Mouse (Mus musculus) midbrain, embryonic 13.5 days (tissue): ENCODE measurements around the gene Rpl13. TPM values are rescaled to one million over a fixed set of nuclear protein-coding genes. Genes with fewer than 3 reads are reported as not detected.

Source experiments
- ATAC-seq: fragments of 200-750 bp; cut with Nextera tagmentation; 2 replicates; pipeline ENCODE4 v1.8.0; 2017; ENCODE audit warnings: mild to moderate bottlenecking, moderate TSS enrichment, moderate library complexity
- H3K27ac ChIP-seq: fragments of 300-500 bp; sonication (generic); 2 replicates; pipeline ENCODE4 v1.5.1; 2015; ENCODE audit warnings: inconsistent platforms, mild to moderate bottlenecking, moderate library complexity
- H3K27me3 ChIP-seq: fragments of 300-500 bp; sonication (generic); 2 replicates; pipeline ENCODE4 v1.6.1; 2015; ENCODE audit warnings: mild to moderate bottlenecking, inconsistent platforms
- H3K36me3 ChIP-seq: fragments of 300-500 bp; sonication (generic); 2 replicates; pipeline ENCODE4 v1.6.1; 2015; ENCODE audit warnings: mild to moderate bottlenecking, inconsistent platforms
- H3K4me1 ChIP-seq: fragments of 300-500 bp; sonication (generic); replicated peaks from 2 replicates; pipeline ENCODE4 v1.6.1; 2015; ENCODE audit warnings: inconsistent platforms
- H3K4me2 ChIP-seq: fragments of 300-500 bp; sonication (generic); replicated peaks from 2 replicates; pipeline ENCODE4 v1.6.1; 2015; ENCODE audit warnings: moderate library complexity, mild to moderate bottlenecking, inconsistent platforms
- H3K4me3 ChIP-seq: fragments of 300-500 bp; sonication (generic); replicated peaks from 2 replicates; pipeline ENCODE4 v1.5.1; 2015; ENCODE audit warnings: mild to moderate bottlenecking, inconsistent platforms
- H3K9ac ChIP-seq: fragments of 300-500 bp; sonication (generic); replicated peaks from 2 replicates; pipeline ENCODE4 v1.6.1; 2015; ENCODE audit warnings: mild to moderate bottlenecking, inconsistent platforms
- H3K9me3 ChIP-seq: fragments of 300-500 bp; sonication (generic); 2 replicates; pipeline ENCODE4 v1.6.1; 2016; ENCODE audit warnings: mild to moderate bottlenecking, inconsistent platforms
- WGBS: fragments of 180-500 bp; shearing (Covaris S2); methylation state at CpG from one replicate; pipeline ENCODE4 v1.1.7; 2015; 5-methylcytosine and 5-hydroxymethylcytosine counted together
- polyA plus RNA-seq: library from polyadenylated mRNA; unstranded; fragments of >200 nt; fragmentation: Nextera tagmentation; extraction: Ambion mirVana; gene quantifications from 2 replicates; pipeline ENCODE4 v1.2.1, GENCODE M21; 2015

Rpl13 gene
- 776 and 798 TPM in 2 replicates for polyA plus RNA-seq

DNA sequence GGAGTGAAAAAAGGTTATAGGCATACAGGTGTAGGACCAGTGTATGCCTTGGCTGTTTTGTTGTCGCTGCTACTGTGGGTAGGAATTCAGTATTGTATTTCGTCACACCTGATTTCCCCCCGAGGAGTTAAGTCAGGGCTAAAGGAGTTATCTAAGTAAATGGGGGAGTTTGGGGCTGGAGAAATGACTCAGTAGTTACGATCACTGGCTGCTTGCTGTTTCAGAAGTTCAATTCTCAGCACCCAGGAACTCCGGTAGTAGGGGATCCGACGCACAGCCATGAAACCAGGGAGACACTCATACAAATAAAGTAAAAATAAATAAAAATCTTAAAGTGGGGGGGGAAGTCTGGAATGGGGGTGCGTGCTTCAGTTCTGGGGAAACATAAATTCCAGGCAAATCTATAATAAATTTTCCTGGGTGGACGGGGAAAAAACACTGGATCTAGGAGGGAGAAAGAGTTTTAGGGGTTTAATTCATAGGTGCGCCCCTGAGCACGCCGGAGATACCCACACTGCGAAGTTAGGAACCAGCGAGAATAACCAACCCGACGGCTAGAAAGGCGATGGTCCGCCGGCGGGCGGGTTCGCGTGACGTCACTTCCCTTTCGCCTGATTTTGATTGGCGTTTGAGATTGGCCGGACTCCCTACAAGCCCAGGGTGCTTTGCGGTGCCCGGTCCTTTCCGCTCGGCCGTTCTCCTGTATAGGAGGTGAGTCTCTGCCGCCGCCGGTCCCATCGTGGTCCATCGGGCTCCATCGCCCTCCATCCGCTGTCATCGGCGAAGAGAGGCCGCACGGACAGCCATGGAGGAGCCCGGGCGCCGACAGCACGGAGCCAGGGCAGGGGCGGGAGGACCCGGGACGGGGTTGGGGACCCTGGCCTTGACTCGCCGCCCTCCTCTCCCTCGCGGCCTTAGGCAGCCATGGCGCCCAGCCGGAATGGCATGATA lies at the start of gene Rpl13:
TSS of gene Rpl13 (plus strand) at position 616 of the 951 bp plus-strand sequence.
- Histone ChIP-seq H3K27ac (peak within 1 kb of the TSS; percentile 92), H3K4me2 (peak within 1 kb of the TSS; percentile 96), H3K9ac (peak within 1 kb of the TSS; percentile 99), H3K4me1 (peaks cover 16% of the 10 kb centered on the region), H3K27me3 (no peaks in the 10 kb centered on the region), H3K9me3 (no peaks in the 10 kb centered on the region), H3K36me3 (peaks cover 44% of the 10 kb centered on the region), H3K4me3 (peak within 1 kb of the TSS; percentile 75)
- 2% methylated on average over 56 of the region's 56 CpGs for WGBS
- peak; percentile 98 for ATAC-seq

DNA sequence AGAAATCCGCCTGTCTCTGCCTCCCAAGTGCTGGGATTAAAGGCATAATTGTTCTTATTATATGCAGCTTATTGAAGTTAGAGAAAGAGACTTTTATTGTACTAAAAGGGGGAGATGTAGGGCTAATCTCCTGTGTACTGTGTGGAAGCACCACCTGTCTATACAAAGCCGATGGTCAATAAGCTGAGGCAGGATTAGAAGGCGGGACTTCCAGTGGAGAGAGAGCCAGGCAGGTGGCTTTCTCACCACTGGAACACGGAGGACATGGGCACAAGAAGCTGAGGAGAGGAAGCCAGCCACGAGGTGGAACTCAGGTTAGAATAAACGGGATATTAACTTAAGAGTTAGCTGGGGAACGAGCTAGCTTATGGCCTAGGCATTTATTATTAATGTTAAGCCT lies 39.4 kb upstream of the Rpl13 start, which contains the start of gene Spg7:
TSS of gene Spg7 (plus strand) at position 222 of the 400 bp plus-strand sequence.
- H3K9ac ChIP-seq: no peak within 1 kb of the TSS
- H3K27ac ChIP-seq: no peak within 1 kb of the TSS
- no peak for ATAC-seq
- H3K4me2 ChIP-seq: no peak within 1 kb of the TSS
- H3K27me3 ChIP-seq: no peaks in the 10 kb centered on the region
- H3K4me1 ChIP-seq: peaks cover 29% of the 10 kb centered on the region
- no peak within 1 kb of the TSS for H3K4me3 ChIP-seq
- WGBS: 69% methylated on average over 7 of the region's 7 CpGs
- H3K9me3 ChIP-seq: no peaks in the 10 kb centered on the region
- 0 out of 2 replicates have a peak, but pooled peaks cover 1% of the 10 kb centered on the region for H3K36me3 ChIP-seq

DNA sequence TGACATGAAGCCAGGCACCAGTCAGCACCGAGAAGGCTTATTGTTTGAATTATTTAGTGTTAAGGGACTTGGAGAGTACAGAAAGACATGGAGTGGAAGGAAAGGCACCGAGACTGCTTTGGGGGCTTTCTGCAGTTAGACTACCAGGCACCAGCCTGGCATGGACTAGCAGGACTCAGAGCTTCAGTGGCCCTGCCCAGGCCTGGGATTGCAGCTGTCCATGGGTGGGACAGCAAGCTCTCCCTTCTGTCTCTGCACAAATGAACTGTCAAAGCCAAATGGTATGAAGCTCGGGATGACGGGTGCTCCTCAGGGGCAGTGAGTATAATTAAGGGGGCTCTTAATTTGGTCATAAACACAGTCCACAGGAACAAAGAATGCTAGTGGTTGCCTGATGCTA lies 38.1 kb upstream of the Rpl13 start:
- Histone ChIP-seq H3K4me2 (peak overlapping the region; percentile 59), H3K9me3 (no peaks in the 10 kb centered on the region), H3K4me1 (peaks cover 29% of the 10 kb centered on the region), H3K27me3 (no peaks in the 10 kb centered on the region), H3K4me3 (peak overlapping the region; percentile 90; the same call in 1 of the 2 replicates), H3K9ac (no peak overlapping the region), H3K36me3 (0 out of 2 replicates have a peak, but pooled peaks cover 9% of the 10 kb centered on the region), H3K27ac (peak overlapping the region; percentile 93)
- 79% methylated on average over 4 of the region's 4 CpGs for WGBS
- ATAC-seq: no peak

GRCm38 (mm10) chr8:123064809-123065213 lies 37.3 kb upstream of the Rpl13 start:
- peak overlapping the region; percentile 94 for H3K9ac ChIP-seq
- no peaks in the 10 kb centered on the region for H3K9me3 ChIP-seq
- H3K4me1 ChIP-seq: peaks cover 29% of the 10 kb centered on the region
- H3K36me3 ChIP-seq: 0 out of 2 replicates have a peak, but pooled peaks cover 9% of the 10 kb centered on the region
- peak overlapping the region; percentile 90 for H3K4me3 ChIP-seq
- peak overlapping the region; percentile 59 for H3K4me2 ChIP-seq
- H3K27ac ChIP-seq: peak overlapping the region; percentile 93
- peak; percentile 32; the same call in 1 of the 2 replicates for ATAC-seq
- no peaks in the 10 kb centered on the region for H3K27me3 ChIP-seq
- WGBS: 2% methylated on average over 14 of the region's 14 CpGs

GRCm38 (mm10) chr8:123065214-123066100 lies 36.7 kb upstream of the Rpl13 start:
- ATAC-seq: peak; percentile 98
- no peaks in the 10 kb centered on the region for H3K27me3 ChIP-seq
- peaks cover 13% of the 10 kb centered on the region; the same call in 1 of the 2 replicates for H3K36me3 ChIP-seq
- WGBS: under 1% methylated on average over 84 of the region's 84 CpGs
- peak overlapping the region; percentile 94 for H3K9ac ChIP-seq
- peak overlapping the region; percentile 90 for H3K4me3 ChIP-seq
- peaks cover 29% of the 10 kb centered on the region for H3K4me1 ChIP-seq
- peak overlapping the region; percentile 74 for H3K4me2 ChIP-seq
- peak overlapping the region; percentile 93 for H3K27ac ChIP-seq
- H3K9me3 ChIP-seq: no peaks in the 10 kb centered on the region

GRCm38 (mm10) chr8:123066101-123066683 lies 36.0 kb upstream of the Rpl13 start:
- Histone ChIP-seq H3K9ac (peak overlapping the region; percentile 94), H3K36me3 (peaks cover 18% of the 10 kb centered on the region), H3K4me2 (peak overlapping the region; percentile 74), H3K4me1 (peaks cover 29% of the 10 kb centered on the region), H3K27me3 (no peaks in the 10 kb centered on the region), H3K4me3 (peak overlapping the region; percentile 90), H3K9me3 (no peaks in the 10 kb centered on the region), H3K27ac (peak overlapping the region; percentile 93)
- WGBS: 37% methylated on average over 7 of the region's 7 CpGs
- no peak for ATAC-seq

- H3K4me3 ChIP-seq: no peak overlapping the region
- peaks cover 16% of the 10 kb centered on the region for H3K4me1 ChIP-seq
- no peak for ATAC-seq
- H3K4me2 ChIP-seq: no peak overlapping the region
- H3K9me3 ChIP-seq: no peaks in the 10 kb centered on the region
- peaks cover 65% of the 10 kb centered on the region for H3K36me3 ChIP-seq
- WGBS: 86% methylated on average over 4 of the region's 4 CpGs
- no peaks in the 10 kb centered on the region for H3K27me3 ChIP-seq
- H3K27ac ChIP-seq: no peak overlapping the region
- H3K9ac ChIP-seq: 0 out of 2 replicates have a peak overlapping the region, but pooled peaks have one; percentile 5
Measured at GRCm38 (mm10) chr8:123071176-123071575, 31.0 kb upstream of the Rpl13 start.

DNA sequence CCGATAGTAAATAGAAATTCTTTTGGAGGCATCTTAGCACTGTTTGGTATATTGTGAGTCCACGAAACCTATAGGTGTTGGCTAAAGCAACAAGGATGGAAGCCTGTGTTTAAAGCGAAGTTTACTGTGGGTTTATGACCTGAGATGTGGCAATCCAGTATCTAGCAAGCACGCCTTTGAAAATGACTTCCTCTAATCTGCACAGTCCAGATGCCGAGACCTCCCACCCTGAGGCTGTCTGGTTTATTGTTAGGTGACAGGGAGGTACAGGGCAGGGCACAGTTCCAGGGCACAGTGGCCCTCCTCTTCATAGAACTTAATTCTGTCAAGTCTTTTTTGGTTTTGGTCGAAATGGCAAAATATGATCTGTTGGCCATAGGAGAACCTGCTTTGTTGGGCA lies 24.9 kb upstream of the Rpl13 start:
- Histone ChIP-seq H3K4me1 (no peaks in the 10 kb centered on the region), H3K9ac (no peak overlapping the region), H3K36me3 (peaks cover 95% of the 10 kb centered on the region), H3K4me3 (no peak overlapping the region), H3K27ac (no peak overlapping the region), H3K27me3 (no peaks in the 10 kb centered on the region), H3K4me2 (no peak overlapping the region), H3K9me3 (no peaks in the 10 kb centered on the region)
- ATAC-seq: no peak
- 95% methylated on average over 6 of the region's 6 CpGs for WGBS

DNA sequence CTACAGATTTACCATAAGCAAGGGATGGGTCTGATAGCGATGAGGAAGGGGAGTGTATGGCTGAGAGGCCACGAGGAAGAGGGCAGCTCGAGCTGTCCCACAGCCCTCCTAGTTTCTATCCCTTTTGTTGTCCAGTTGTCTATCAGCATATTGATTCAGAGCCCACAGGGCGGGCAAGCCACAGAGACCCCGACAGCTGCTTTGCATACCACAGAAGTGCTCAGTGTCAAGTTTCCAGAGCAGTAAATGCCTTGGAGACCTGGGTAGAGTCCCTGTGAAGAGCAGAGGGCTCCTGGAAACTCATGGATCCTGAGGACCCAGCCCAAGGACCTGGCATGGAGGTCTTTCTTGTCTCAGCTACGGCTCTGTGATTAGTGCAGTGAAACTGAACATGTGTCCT lies 19.2 kb upstream of the Rpl13 start:
- no peaks in the 10 kb centered on the region for H3K27me3 ChIP-seq
- H3K9me3 ChIP-seq: no peaks in the 10 kb centered on the region
- H3K9ac ChIP-seq: no peak overlapping the region
- H3K4me1 ChIP-seq: no peaks in the 10 kb centered on the region
- no peak overlapping the region for H3K4me3 ChIP-seq
- peaks cover 97% of the 10 kb centered on the region for H3K36me3 ChIP-seq
- no peak overlapping the region for H3K27ac ChIP-seq
- no peak overlapping the region for H3K4me2 ChIP-seq
- no peak for ATAC-seq
- WGBS: 83% methylated on average over 6 of the region's 6 CpGs

- Histone ChIP-seq H3K9ac (no peak overlapping the region), H3K4me1 (no peaks in the 10 kb centered on the region), H3K4me3 (no peak overlapping the region), H3K9me3 (no peaks in the 10 kb centered on the region), H3K27me3 (no peaks in the 10 kb centered on the region), H3K36me3 (peaks cover 99% of the 10 kb centered on the region), H3K27ac (no peak overlapping the region), H3K4me2 (no peak overlapping the region)
- ATAC-seq: no peak
- WGBS: 90% methylated on average over 12 of the region's 12 CpGs
Measured at GRCm38 (mm10) chr8:123083610-123084009, 18.5 kb upstream of the Rpl13 start.

GRCm38 (mm10) chr8:123087289-123087688 lies 14.9 kb upstream of the Rpl13 start:
- no peaks in the 10 kb centered on the region for H3K9me3 ChIP-seq
- H3K36me3 ChIP-seq: peaks cover 100% of the 10 kb centered on the region
- 91% methylated on average over 9 of the region's 9 CpGs for WGBS
- H3K4me3 ChIP-seq: no peak overlapping the region
- no peak for ATAC-seq
- H3K4me1 ChIP-seq: no peaks in the 10 kb centered on the region
- H3K27ac ChIP-seq: no peak overlapping the region
- no peaks in the 10 kb centered on the region for H3K27me3 ChIP-seq
- H3K9ac ChIP-seq: no peak overlapping the region
- no peak overlapping the region for H3K4me2 ChIP-seq
